Mouse (Mus musculus): ENCODE results near the gene Gm20547. TPM values are rescaled to one million over a fixed set of nuclear protein-coding genes. Genes with fewer than 3 reads are reported as not detected.

Gm20547 gene
- polyA plus RNA-seq, 2 experiments from 2014 or later = not detected

Other genes starting within 250 kb of the Gm20547 start
- 1 to 10 TPM; 3.6 to 5.9 TPM for gene Fkbpl, start 237.3 kb downstream of the Gm20547 start, polyA plus RNA-seq (2017; shearing (Covaris generic))
- gene Atf6b, start 234.9 kb downstream of the Gm20547 start, polyA plus RNA-seq (2017; shearing (Covaris generic)) = 10 to 100 TPM; 15.2 to 20.2 TPM
- gene Tnxb, start 211.5 kb downstream of the Gm20547 start, polyA plus RNA-seq (2017; shearing (Covaris generic)) = not detected
- gene C4b, start 138.2 kb downstream of the Gm20547 start, polyA plus RNA-seq (2017; shearing (Covaris generic)) = not detected
- gene Cyp21a1, start 77.5 kb downstream of the Gm20547 start, polyA plus RNA-seq (2017; shearing (Covaris generic)) = not detected
- gene Stk19, start 45.1 kb downstream of the Gm20547 start, polyA plus RNA-seq (2017; shearing (Covaris generic)) = 10 to 100 TPM; 24.4 to 46.0 TPM
- gene Dxo, start 45.0 kb downstream of the Gm20547 start, polyA plus RNA-seq (2017; shearing (Covaris generic)) = 10 to 100 TPM; 28.8 to 33.4 TPM
- 10 to 100 TPM; 26.8 to 44.1 TPM for gene Skiv2l, start 31.8 kb downstream of the Gm20547 start, polyA plus RNA-seq (2017; shearing (Covaris generic))
- gene Nelfe, start 31.7 kb downstream of the Gm20547 start, polyA plus RNA-seq (2017; shearing (Covaris generic)) = 10 to 100 TPM; 33.2 to 44.8 TPM
- under 1 TPM; 0.27 to 0.61 TPM for gene Cfb, start 19.5 kb downstream of the Gm20547 start, polyA plus RNA-seq (2017; shearing (Covaris generic))
- gene Zbtb12, start 2.6 kb downstream of the Gm20547 start, polyA plus RNA-seq (2017; shearing (Covaris generic)) = not detected
- 1 to 10 TPM; 1.1 to 2.5 TPM for gene C2, start 16.2 kb upstream of the Gm20547 start, polyA plus RNA-seq (2017; shearing (Covaris generic))
- 10 to 100 TPM; 21.8 to 30.5 TPM for gene Ehmt2, start 16.4 kb upstream of the Gm20547 start, polyA plus RNA-seq (2017; shearing (Covaris generic))
- gene Slc44a4, start 32.4 kb upstream of the Gm20547 start, polyA plus RNA-seq (2017; shearing (Covaris generic)) = not detected
- gene Neu1, start 49.2 kb upstream of the Gm20547 start, polyA plus RNA-seq (2017; shearing (Covaris generic)) = 10 to 100 TPM; 32.5 to 40.6 TPM
- 1 to 10 TPM in 1 of 2 experiments, under 1 TPM in 1; 0.84 to 3.7 TPM for gene Hspa1b, start 77.2 kb upstream of the Gm20547 start, polyA plus RNA-seq (2017; shearing (Covaris generic))
- gene Gm20481, start 87.9 kb upstream of the Gm20547 start, polyA plus RNA-seq (2017; shearing (Covaris generic)) = 1 to 10 TPM in 1 of 2 experiments, not detected in 1; 3.1 TPM
- gene Hspa1a, start 90.1 kb upstream of the Gm20547 start, polyA plus RNA-seq (2017; shearing (Covaris generic)) = 1 to 10 TPM in 1 of 2 experiments, not detected in 1; 1.1 TPM
- 1 to 10 TPM in 1 of 2 experiments, under 1 TPM in 1; 0.17 to 1.3 TPM for gene Hspa1l, start 90.7 kb upstream of the Gm20547 start, polyA plus RNA-seq (2017; shearing (Covaris generic))
- 10 to 100 TPM; 51.4 to 54.8 TPM for gene Lsm2, start 99.8 kb upstream of the Gm20547 start, polyA plus RNA-seq (2017; shearing (Covaris generic))
- 10 to 100 TPM; 28.4 to 31.6 TPM for gene Vars, start 118.9 kb upstream of the Gm20547 start, polyA plus RNA-seq (2017; shearing (Covaris generic))
- under 1 TPM; 0.12 to 0.14 TPM for gene Vwa7, start 134.5 kb upstream of the Gm20547 start, polyA plus RNA-seq (2017; shearing (Covaris generic))
- gene Sapcd1, start 146.0 kb upstream of the Gm20547 start, polyA plus RNA-seq (2017; shearing (Covaris generic)) = 1 to 10 TPM; 2.7 to 2.8 TPM
- gene Msh5, start 164.7 kb upstream of the Gm20547 start, polyA plus RNA-seq (2017; shearing (Covaris generic)) = 1 to 10 TPM; 1.8 to 2.5 TPM
- 100 to 1,000 TPM; 490 to 619 TPM for gene Clic1, start 167.9 kb upstream of the Gm20547 start, polyA plus RNA-seq (2017; shearing (Covaris generic))
- 1 to 10 TPM; 1.1 to 6.3 TPM for gene Ddah2, start 177.0 kb upstream of the Gm20547 start, polyA plus RNA-seq (2017; shearing (Covaris generic))
- not detected for gene Ly6g6c, start 183.3 kb upstream of the Gm20547 start, polyA plus RNA-seq (2017; shearing (Covaris generic))
- not detected for gene Mpig6b, start 184.1 kb upstream of the Gm20547 start, polyA plus RNA-seq (2017; shearing (Covaris generic))
- not detected for gene Ly6g6e, start 194.9 kb upstream of the Gm20547 start, polyA plus RNA-seq (2017; shearing (Covaris generic))
- not detected for gene Ly6g6d, start 196.0 kb upstream of the Gm20547 start, polyA plus RNA-seq (2017; shearing (Covaris generic))
- not detected for gene Ly6g6f, start 203.6 kb upstream of the Gm20547 start, polyA plus RNA-seq (2017; shearing (Covaris generic))
- 10 to 100 TPM; 23.5 to 27.2 TPM for gene Abhd16a, start 207.2 kb upstream of the Gm20547 start, polyA plus RNA-seq (2017; shearing (Covaris generic))
- gene Ly6g5c, start 226.2 kb upstream of the Gm20547 start, polyA plus RNA-seq (2017; shearing (Covaris generic)) = not detected
- 1 to 10 TPM; 2.5 to 2.8 TPM for gene Ly6g5b, start 233.4 kb upstream of the Gm20547 start, polyA plus RNA-seq (2017; shearing (Covaris generic))
- gene Gpank1, start 239.4 kb upstream of the Gm20547 start, polyA plus RNA-seq (2017; shearing (Covaris generic)) = 10 to 100 TPM; 80.4 to 86.0 TPM
- 100 to 1,000 TPM; 243 to 284 TPM for gene Csnk2b, start 240.0 kb upstream of the Gm20547 start, polyA plus RNA-seq (2017; shearing (Covaris generic))
- gene D17H6S53E, start 244.3 kb upstream of the Gm20547 start, polyA plus RNA-seq (2017; shearing (Covaris generic)) = 10 to 100 TPM; 24.2 to 33.4 TPM